Mouse (Mus musculus) heart, postnatal 4 days (tissue): ENCODE data around the gene Lmntd1. TPM values are rescaled to one million over a fixed set of nuclear protein-coding genes. Genes with fewer than 3 reads are reported as not detected.
A peak's percentile ranks its signal among the peaks of the same experiment; 100 is the strongest.

ENCODE experiments used
- DNase-seq: peaks from one replicate; pipeline ENCODE4 v3.0.0; 2021
- total RNA-seq, 2 experiments: library from RNA; stranded (reverse); gene quantifications; 2 replicates each; pipeline ENCODE4 v1.2.3; 2021

Gene Lmntd1
- 1 to 10 TPM; 2.8 to 3.1 TPM for total RNA-seq

- DNase-seq, result no peak
Measured at GRCm38 (mm10) chr6:145614219-145614618, at the start of gene Lmntd1. Lmntd1 (minus strand) TSS chr6:145614319.

- no peak for DNase-seq
Measured at GRCm38 (mm10) chr6:145660943-145661342, 46.8 kb upstream of the Lmntd1 start.

GRCm38 (mm10) chr6:145659116-145659515 lies 45.0 kb upstream of the Lmntd1 start:
- DNase-seq, result no peak

DNA sequence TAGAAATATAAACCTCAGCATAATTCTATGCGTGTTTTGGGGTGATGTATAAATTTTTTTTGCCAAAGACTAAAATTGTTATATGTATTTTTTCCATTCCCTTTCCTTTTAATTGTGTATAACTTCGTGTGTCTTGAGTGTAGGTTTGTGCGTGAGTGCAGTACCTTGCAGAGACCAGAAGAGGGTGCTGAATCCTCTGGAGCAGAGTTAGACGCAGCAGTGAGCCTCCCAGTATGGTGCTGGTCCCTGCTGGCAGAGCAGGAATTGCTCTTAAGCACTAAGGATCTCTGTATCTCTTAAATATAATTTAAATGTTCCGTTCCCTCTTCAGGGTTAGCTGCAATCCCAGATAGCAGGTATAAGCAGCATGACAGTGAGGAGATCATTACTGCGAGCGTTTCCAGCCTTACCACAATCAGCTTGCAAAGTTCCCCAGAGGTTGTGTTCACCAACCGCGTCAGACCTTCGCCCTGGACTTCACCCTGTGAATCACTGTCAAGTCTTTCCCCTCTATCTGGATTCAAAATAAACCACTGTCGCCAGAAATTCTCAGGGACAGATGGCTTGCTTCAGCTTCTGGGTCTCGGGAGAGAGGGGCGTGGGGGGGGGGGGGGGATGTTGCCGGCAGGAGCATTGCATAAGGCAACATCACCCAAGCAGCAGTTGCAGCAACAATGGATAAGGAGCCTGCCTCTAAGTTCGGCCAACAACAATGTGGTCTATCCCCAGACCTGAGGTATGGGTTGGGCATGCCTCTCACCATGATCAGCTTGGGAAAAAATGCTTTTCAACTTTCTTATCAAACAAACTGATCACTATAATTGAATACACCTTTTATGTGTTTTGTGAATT lies 42.8 kb upstream of the Lmntd1 start:
- DNase-seq, result peak; percentile 30

DNA sequence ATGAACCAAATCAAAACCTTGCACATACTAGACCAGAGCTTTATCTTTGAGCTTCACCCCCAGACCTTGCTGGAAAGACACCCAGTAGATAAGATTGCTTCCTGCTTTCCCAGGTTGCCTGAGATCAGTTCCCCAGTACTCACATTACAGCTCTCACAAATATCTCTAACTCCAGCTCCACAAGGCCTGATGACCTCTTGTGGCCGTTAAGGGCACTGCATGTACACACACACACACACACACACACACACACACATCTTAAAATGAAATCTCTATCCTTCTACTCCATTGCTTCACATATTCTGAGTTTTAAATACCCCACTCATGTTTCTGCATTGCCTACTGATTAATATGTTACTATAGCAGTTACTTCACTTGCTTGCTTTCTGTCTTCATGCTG lies 41.6 kb upstream of the Lmntd1 start:
- DNase-seq, result no peak

DNA sequence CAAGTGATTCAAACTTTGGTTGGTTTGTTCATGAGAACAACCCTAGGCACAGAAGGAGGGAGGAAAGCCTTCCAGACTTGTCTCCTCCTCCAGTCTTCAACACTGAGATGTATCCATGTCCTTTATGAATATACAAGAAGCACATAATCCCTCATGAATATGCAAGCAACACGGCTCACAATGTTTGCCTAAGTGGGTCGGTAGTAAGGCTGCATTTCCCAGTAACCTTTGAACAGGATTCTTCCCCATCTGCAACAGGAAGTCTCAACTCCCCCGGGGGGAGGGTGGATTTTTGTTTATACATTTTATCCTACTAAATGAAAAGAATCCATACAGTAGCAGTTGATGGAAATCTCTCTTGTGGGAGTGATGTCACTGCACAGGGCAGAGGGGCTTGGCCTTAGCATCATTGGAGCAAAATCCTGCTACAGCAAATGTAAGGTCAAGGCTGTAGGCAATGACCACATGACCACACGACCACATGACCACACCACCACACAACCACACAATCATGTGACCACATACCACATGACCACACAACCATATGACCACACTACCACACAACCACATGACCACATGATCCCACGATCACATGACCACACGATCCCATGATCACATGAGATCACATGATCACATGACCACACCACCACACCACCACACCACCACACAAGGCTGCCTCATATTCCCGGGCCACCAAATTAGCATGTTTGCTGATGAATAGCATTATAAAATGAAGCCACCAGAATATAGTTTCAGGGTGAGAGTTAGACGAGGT lies 40.1 kb upstream of the Lmntd1 start:
- no peak for DNase-seq

DNA sequence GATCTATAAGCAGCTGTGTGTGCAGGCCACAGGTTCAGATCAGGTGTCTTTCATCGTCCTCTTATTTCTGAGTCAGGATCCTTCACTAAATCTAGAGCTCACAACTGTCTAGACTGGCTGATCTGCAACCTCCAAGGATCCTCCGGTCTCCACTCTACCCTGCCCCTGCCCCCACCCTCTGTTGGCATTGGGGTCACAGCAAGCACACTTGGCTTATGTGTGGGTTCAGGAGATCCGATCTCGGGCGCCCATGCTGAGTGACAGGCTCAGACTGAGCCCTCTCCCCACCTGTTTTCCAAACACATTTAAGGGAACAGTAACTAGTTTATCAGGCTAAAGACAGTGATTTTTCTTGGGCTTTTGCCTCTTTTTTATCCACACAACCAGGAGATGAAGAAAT lies 39.5 kb upstream of the Lmntd1 start:
- no peak for DNase-seq

- no peak for DNase-seq
Measured at GRCm38 (mm10) chr6:145652986-145653385, 38.9 kb upstream of the Lmntd1 start.

DNA sequence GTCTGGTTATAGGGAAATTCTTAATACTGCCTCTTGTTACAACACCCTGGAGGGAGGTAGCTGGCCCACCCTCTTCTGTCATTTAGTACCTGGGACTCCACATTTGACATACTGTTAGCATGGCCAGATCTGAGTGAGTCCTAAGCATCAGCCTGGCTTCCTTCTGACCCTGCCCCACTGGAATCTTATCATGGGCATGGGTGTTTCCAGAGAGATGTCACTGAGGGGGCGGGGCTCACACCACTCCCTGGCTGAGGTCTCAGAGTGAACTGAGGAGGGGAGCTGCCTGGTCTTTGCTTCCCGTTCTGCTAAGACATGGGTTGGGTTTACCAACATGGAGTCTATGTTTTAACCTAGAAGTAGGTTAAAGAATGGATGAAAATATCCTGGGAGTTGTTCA lies 37.9 kb upstream of the Lmntd1 start:
- no peak for DNase-seq

DNA sequence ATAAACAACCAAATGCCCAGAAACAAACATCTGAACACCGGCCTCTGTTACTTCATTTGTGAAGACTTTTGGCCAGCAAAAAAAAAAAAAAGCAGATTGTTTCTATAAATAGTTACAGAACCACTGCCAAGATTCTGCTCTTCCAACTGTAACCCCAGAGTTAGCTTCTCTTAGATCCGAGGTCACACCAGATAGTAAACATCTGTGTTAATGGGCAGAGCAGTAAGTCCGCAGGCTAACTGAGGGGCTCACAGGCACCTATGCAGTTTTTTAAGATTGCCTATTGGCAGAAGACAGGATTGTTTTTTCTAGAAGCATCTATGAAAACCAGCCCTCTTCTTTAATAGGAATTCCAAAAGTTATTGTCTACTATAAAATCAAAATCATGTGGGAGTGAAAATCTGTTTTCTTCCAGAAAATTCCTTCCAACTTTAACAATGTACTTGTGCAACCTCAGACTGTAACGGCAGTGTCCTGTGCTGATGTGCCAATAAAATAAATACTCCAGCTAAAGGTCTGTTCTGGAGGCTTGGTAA lies 26.9 kb upstream of the Lmntd1 start:
- DNase-seq, result no peak

- DNase-seq, result peak; percentile 60
Measured at GRCm38 (mm10) chr6:145638248-145638647, 24.1 kb upstream of the Lmntd1 start.

DNA sequence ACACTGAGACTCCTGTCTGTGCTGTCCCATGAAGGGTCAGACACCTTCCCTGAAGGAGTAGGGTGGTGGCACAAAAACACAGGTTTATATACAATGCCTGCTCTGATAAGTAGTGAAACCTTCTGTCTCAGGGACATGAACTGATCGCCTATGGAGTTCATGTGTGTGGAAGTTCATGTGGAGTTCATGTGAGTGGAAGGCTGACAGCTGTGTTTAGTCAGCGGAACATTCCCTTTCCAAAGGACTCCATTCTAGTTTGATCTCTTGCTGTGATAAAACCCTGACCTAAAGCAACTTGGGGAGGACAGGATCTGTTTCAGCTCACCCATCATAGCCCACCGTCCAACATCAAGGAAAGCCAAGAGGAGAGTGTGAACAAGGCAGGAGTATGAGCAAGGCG lies 22.6 kb upstream of the Lmntd1 start:
- DNase-seq, result no peak

GRCm38 (mm10) chr6:145634454-145634853 lies 20.3 kb upstream of the Lmntd1 start:
- DNase-seq, result no peak

DNA sequence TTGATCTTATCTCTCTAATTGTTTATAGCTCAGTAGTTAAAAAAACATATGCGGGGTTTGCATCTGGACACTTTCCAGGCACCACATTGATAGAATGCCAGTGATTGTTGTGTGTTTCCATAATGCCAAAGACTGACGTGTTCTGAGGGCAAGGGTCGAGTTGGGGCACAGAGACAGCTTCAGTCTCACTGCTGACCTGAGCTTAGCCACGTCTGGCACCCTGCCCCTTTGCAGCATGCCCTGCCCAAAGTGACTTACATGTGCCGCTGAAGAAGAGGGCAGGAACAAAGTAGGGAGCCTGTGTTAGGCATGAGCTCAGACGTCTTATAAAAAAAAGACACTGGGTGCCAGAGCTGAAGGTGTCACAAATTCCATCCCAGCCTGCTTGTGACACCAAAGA lies 16.1 kb upstream of the Lmntd1 start:
- peak; percentile 49 for DNase-seq

DNA sequence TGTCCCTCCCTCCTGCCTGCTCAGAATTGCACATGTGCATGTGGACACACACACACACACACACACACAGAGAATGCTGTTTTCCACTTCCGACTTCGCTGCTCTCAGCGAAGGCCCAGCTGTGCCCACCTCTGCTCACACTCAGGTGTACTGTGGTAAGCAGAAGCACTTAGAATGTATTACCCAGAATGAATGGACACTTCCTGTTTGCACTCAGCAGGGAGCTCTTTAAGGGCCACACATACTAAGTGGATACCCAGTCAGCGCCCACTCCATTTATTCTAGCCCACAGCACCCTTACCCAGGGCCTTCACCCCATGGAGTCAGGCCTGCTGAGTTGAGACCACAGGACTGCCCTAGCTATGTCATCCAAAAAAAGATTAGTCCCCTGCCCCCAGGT lies 9.0 kb upstream of the Lmntd1 start:
- DNase-seq, result no peak

- no peak for DNase-seq
Measured at GRCm38 (mm10) chr6:145616402-145617229, 2.5 kb upstream of the Lmntd1 start.

GRCm38 (mm10) chr6:145615666-145616210 lies 1.6 kb upstream of the Lmntd1 start, which contains the start of gene Tuba3b:
Tuba3b (plus strand) TSS chr6:145615757.
- no peak for DNase-seq

- no peak for DNase-seq
Measured at GRCm38 (mm10) chr6:145612611-145613010, 1.5 kb downstream of the Lmntd1 start.

- DNase-seq, result no peak
Measured at GRCm38 (mm10) chr6:145610901-145611300, 3.2 kb downstream of the Lmntd1 start.

GRCm38 (mm10) chr6:145608693-145609092 lies 5.4 kb downstream of the Lmntd1 start:
- DNase-seq, result no peak

DNA sequence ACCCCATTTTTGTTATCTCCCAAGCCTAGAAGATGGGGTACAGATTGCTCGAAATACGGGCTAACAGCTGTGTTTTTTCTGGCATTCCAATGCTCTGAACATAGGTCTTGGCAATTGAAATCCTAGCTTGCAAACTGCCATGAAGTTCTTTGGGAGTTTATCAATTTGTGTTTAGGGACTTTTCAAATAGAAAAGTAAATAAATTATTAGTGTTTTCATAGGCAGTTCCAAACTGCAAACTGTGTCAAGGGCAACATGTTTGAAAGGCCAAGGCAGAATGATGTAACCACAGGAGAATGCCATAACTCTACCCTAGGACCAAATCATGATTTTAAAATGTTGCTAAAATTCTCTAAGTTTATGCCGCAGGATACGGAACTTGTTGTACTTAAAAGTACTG lies 6.4 kb downstream of the Lmntd1 start:
- no peak for DNase-seq

DNA sequence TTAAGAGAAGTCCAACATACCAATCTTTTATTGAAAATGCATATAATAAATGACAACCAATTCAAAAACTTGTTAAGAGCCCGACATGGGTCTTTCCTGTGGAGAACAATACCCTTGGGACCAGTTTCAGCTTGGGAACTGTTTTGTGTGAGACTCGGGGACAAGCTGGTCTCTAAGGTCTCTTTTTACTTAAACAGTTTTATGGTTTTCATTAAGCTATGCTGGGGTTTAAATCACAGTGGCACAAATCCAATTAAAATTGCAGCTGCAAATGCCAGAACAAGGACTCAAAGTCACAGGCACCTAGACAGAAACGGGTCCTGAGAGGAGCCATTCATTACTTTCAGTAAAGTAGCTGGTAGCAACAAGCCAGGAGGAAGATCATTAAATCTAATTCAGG lies 8.9 kb downstream of the Lmntd1 start:
- no peak for DNase-seq
